Mouse (Mus musculus) gastrocnemius, postnatal 10 days (tissue): ENCODE results near the gene Olfr1289. TPM values are rescaled to one million over a fixed set of nuclear protein-coding genes. Genes with fewer than 3 reads are reported as not detected.

Experiments used
- DNase-seq: peaks from one replicate; pipeline ENCODE4 v3.0.0; 2021; ENCODE audit warnings: mixed read lengths
- long read RNA-seq, 2 experiments: library from polyadenylated mRNA; stranded (forward); transcript quantifications; one replicate each; pipeline ENCODE4 v2.0.0; 2021
- total RNA-seq, 2 experiments: library from RNA; stranded (reverse); gene quantifications; 2 replicates each; pipeline ENCODE4 v1.2.3; 2021

Gene Olfr1289
- not detected for total RNA-seq
- long read RNA-seq, experiment 1, result 0 reads
- long read RNA-seq, experiment 2, result 0 reads

- DNase-seq, result no peak
Observed at GRCm38 (mm10) chr2:111480519-111480918, at the start of gene Olfr1289. Olfr1289 (plus strand) TSS chr2:111480819.

DNA sequence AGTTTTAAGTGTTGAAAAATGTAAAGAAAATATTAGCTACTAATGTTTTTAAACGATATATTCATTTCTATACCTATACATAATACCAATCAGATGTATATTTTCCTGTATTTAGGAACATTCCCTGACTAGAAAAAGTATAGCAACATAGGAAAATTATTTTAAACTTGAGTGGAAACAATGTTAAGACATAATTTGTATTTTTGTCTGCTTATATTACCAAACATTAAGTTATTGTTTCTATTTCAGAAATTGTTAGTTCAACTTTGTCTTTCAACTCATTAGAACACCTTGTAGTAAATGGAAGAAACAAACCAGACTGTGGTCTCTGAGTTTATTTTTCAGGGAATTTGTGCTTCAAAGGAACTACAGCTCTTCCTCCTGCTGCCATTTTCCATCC is 31.8 kb upstream of the Olfr1289 start, which contains the start of gene Olfr1287:
TSS of gene Olfr1287 (plus strand) at position 301 of the 400 bp plus-strand sequence.
- DNase-seq, result no peak

DNA sequence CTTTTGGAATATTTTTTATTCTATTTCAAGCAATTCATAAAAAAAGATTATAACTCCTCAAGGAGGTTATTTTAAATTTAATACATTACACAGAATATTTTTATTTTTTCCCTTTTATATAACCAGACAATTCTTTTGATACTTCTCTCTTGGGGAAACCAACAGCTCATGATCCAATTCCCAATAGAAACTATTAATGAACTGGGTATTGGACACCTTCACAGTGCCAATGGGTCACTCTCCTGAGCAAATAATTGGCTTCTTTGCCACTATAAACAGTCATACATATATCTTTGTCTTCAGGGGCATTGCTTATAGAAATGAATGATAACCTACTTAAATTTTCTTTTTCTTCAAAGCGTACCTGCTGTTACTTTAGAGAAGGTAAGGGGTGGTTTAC is 6.8 kb upstream of the Olfr1289 start, which contains the start of gene Olfr1288:
TSS of gene Olfr1288 (plus strand) at position 301 of the 400 bp plus-strand sequence.
- DNase-seq, result no peak

DNA sequence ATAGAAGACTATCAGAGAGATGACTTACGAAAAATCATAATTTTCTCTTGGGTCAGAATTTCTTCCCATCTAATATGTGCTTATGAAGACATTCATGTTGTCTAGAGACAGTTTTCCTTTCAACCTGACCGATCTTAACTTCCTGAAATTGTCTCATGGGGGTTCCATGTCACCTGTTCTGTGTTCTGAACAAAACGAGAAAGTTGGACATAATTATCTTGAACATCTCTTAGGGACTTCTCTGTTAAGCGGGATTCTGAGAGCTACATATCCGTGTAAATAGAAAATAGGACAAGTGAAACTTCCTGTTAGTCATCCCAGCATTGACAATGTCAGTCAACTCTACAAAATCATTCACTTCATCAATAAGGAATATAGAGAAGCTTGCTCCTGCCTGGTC is 13.1 kb downstream of the Olfr1289 start, which contains the start of gene Olfr1290:
TSS of gene Olfr1290 (minus strand) at position 101 of the 400 bp plus-strand sequence.
- no peak for DNase-seq

DNA sequence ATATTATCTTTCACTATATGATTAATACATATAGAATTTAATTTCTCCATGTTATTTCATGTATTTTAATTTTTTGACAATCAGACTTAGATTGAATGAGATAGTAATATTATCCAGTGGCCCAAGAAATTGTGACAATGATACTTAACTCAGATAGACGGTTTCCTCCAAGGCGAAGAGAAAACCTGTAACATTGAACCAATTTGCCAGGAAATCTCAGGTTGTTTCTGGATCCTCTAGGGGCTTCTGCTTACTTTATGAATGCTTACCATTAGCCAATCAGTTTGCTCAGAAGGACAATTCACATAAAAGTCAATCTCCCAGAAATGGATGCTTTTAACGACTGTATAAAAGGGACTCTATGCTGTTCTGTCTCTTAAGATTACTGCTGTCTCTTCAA is 16.3 kb downstream of the Olfr1289 start, which contains the start of gene Olfr1291-ps1:
TSS of gene Olfr1291-ps1 (plus strand) at position 301 of the 400 bp plus-strand sequence.
- DNase-seq, result no peak

DNA sequence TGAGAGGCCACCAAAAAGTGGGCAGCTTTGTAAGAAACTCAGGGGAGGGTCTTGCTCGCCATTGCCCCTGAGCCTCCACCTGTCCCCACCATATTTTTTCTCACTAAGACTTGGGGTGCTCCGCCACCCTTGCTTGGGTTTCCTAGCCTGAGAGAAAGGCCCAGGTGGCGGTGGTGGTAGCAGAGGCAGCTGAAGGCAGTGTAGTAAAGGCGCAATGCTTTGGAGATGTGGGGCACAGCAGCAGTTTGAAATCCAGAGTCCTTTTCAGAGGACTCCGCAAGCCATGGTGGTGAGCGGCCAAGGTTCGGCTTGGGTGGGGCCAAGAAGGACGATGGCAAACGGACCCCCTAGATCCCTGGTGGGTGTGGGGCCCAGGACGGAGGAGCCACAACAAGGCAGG is 36.8 kb downstream of the Olfr1289 start:
- DNase-seq, result no peak

DNA sequence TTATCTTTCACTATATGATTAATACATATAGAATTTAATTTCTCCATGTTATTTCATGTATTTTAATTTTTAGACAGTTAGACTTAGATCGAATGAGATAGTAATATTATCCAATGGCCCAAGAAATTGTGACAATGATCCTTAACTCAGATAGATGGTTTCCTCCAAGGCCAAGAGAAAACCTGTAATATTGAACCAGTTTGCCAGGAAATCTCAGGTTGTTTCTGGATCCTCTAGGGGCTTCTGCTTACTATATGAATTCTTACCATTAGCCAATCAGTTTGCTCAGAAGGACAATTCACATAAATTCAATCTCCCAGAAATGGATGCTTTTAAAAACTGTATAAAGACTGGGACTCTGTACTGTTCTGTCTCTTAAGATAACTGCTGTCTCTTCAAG is 44.3 kb downstream of the Olfr1289 start, which contains the start of gene Olfr1293-ps:
TSS of gene Olfr1293-ps (plus strand) at position 301 of the 400 bp plus-strand sequence.
- no peak for DNase-seq

Other genes starting within 250 kb of the Olfr1289 start
- not detected for gene Olfr1275, start 245.5 kb upstream of the Olfr1289 start, total RNA-seq
- gene Olfr1276, start 226.3 kb upstream of the Olfr1289 start, total RNA-seq, result not detected
- gene Olfr1277, start 206.7 kb upstream of the Olfr1289 start, total RNA-seq, result not detected
- not detected for gene Olfr1278, start 190.7 kb upstream of the Olfr1289 start, total RNA-seq
- not detected for gene Olfr1279, start 180.2 kb upstream of the Olfr1289 start, total RNA-seq
- gene Olfr1280, start 166.8 kb upstream of the Olfr1289 start, total RNA-seq, result not detected
- gene Olfr1281, start 154.3 kb upstream of the Olfr1289 start, total RNA-seq, result not detected
- gene Olfr1282, start 144.7 kb upstream of the Olfr1289 start, total RNA-seq, result not detected
- not detected for gene Olfr1283, start 114.0 kb upstream of the Olfr1289 start, total RNA-seq
- not detected for gene Olfr1284, start 105.3 kb upstream of the Olfr1289 start, total RNA-seq
- gene Olfr1286, start 57.7 kb upstream of the Olfr1289 start, total RNA-seq, result not detected
- not detected for gene Olfr1287, start 31.7 kb upstream of the Olfr1289 start, total RNA-seq
- not detected for gene Olfr1288, start 6.7 kb upstream of the Olfr1289 start, total RNA-seq
- not detected for gene Olfr1290, start 13.0 kb downstream of the Olfr1289 start, total RNA-seq
- gene Olfr1291-ps1, start 16.4 kb downstream of the Olfr1289 start, total RNA-seq, result not detected
- not detected for gene Olfr1293-ps, start 44.4 kb downstream of the Olfr1289 start, total RNA-seq
- not detected for gene Olfr1294, start 59.5 kb downstream of the Olfr1289 start, total RNA-seq
- not detected for gene Olfr1295, start 88.9 kb downstream of the Olfr1289 start, total RNA-seq
- not detected for gene Olfr1297, start 145.7 kb downstream of the Olfr1289 start, total RNA-seq
- not detected for gene Olfr1298, start 168.4 kb downstream of the Olfr1289 start, total RNA-seq
- gene Olfr1299, start 180.6 kb downstream of the Olfr1289 start, total RNA-seq, result not detected